ENCODE assay signal across 8 mouse cellular contexts in the genomic region with DNA sequence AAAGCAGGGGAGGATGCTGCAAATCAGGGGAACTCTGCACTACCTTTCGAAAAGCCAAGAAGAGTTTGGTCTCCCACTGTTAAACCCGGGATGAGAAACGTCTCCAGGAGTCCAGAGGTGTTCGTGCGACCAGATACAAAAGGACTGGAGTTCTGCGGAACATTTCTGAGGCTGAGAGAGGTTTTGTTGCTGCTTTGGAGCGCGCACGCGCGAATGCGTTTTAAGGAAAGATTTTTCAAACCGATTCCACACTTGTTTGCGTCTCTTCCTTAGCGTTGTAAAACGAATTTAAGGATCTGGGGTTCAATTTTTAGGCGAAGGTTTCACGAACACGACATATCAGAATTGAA.
DNase-seq lines count a peak whose midpoint lies in the region; ATAC-seq and TF ChIP-seq lines count a peak whose summit lies in the region.

No protein-coding gene starts in this region.

- ATAC-seq in intestine, embryonic 14.5 days (replicated peaks; ENCODE audit: low FRiP score, low TSS enrichment, low read depth): no peak
- no peak for ATAC-seq in inflammation-experienced regulatory T-cells, adult 6 months

- TF ChIP-seq POLR2A in liver, adult 2 months (IDR thresholded peaks at IDR 0.05; ENCODE audit: extremely low read depth, insufficient read depth, low read length): no peak

- H3K9ac ChIP-seq in liver, adult 2 months (ENCODE audit: low read depth, low read length): no peak overlapping the region
- peak overlapping the region; percentile 63 for H3K9ac ChIP-seq in intestine, embryonic 14.5 days (ENCODE audit: low read length)

- H3K4me3 ChIP-seq in liver, adult 2 months (ENCODE audit: insufficient read depth, low read depth, low read length): peak overlapping the region; percentile 72
- H3K4me3 ChIP-seq in intestine, embryonic 14.5 days (ENCODE audit: low read depth, low read length): peak overlapping the region; percentile 64

- no peaks in the 10 kb centered on the region for H3K9me3 ChIP-seq in intestine, embryonic 14.5 days (ENCODE audit: control insufficient read depth, low read length)

- H3K27me3 ChIP-seq in liver, adult 2 months (ENCODE audit: control insufficient read depth, insufficient read depth, low read length): no peaks in the 10 kb centered on the region
- H3K27me3 ChIP-seq in intestine, embryonic 14.5 days (replicated peaks; ENCODE audit: control insufficient read depth, insufficient read depth, low read length): no peaks in the 10 kb centered on the region

- H3K4me1 ChIP-seq in liver, adult 2 months (ENCODE audit: control insufficient read depth, insufficient read depth, low read length): no peaks in the 10 kb centered on the region
- H3K4me1 ChIP-seq in intestine, embryonic 14.5 days (replicated peaks; ENCODE audit: control insufficient read depth, insufficient read depth, low read length): peaks cover 8% of the 10 kb centered on the region

- peak overlapping the region; percentile 96 for H3K4me2 ChIP-seq in intestine, embryonic 14.5 days (ENCODE audit: low read length)

- no peaks in the 10 kb centered on the region for H3K36me3 ChIP-seq in liver, adult 2 months (ENCODE audit: control insufficient read depth, insufficient read depth, low read length)
- H3K36me3 ChIP-seq in intestine, embryonic 14.5 days (ENCODE audit: control insufficient read depth, insufficient read depth, low read length): no peaks in the 10 kb centered on the region

- DNase-seq in liver, adult 2 months (ENCODE audit: extremely low read depth, low read depth, low spot score): no peak
- DNase-seq in liver: no peak
- peak; percentile 74 for DNase-seq in embryo, embryonic 11 days
- no peak for DNase-seq in intestine, embryonic 14.5 days (ENCODE audit: low spot score)
- peak; percentile 62 for DNase-seq in mesoderm, embryonic 11.5 days (ENCODE audit: low read depth, low spot score)
- DNase-seq in gastrocnemius, adult 18-20 months (ENCODE audit: low spot score): no peak
- no peak for DNase-seq in layer of hippocampus, adult 8-10 months (ENCODE audit: low spot score in 2 of 2)

- TF ChIP-seq CTCF in liver, adult 2 months (IDR thresholded peaks at IDR 0.05; ENCODE audit: low read depth, low read length): no peak

- 0 out of 2 replicates have a peak overlapping the region, but pooled peaks have one; percentile 7 for H3K27ac ChIP-seq in liver, adult 2 months (replicated peaks; ENCODE audit: insufficient read depth, low read depth, low read length)
- peak overlapping the region; percentile 76 for H3K27ac ChIP-seq in intestine, embryonic 14.5 days (ENCODE audit: low read depth)

- 10% methylated on average over 19 of the region's 19 CpGs for WGBS in liver, adult 2 months
- WGBS in intestine, embryonic 14.5 days: under 1% methylated on average over 19 of the region's 19 CpGs

- H3K79me2 ChIP-seq in liver, adult 2 months (ENCODE audit: control insufficient read depth, insufficient read depth, low read length): no peaks in the 10 kb centered on the region

Comparison
In these comparisons a context has a peak if more than half of its experiments do, and no peak if none do; other contexts are left out.
1. DNase-seq: peak in embryo, embryonic 11 days (single experiment) and mesoderm, embryonic 11.5 days (single experiment); none in liver, adult 2 months (single experiment), liver (single experiment), intestine, embryonic 14.5 days (single experiment), gastrocnemius, adult 18-20 months (single experiment) and layer of hippocampus, adult 8-10 months (0 of 2).